Mouse (Mus musculus): ENCODE data around the gene Ovol1. TPM values are rescaled to one million over a fixed set of nuclear protein-coding genes. Genes with fewer than 3 reads are reported as not detected.

Ovol1 gene
- polyA plus RNA-seq (2012; rRNA removed), result 4.7 and 5.1 TPM in 2 replicates

DNA sequence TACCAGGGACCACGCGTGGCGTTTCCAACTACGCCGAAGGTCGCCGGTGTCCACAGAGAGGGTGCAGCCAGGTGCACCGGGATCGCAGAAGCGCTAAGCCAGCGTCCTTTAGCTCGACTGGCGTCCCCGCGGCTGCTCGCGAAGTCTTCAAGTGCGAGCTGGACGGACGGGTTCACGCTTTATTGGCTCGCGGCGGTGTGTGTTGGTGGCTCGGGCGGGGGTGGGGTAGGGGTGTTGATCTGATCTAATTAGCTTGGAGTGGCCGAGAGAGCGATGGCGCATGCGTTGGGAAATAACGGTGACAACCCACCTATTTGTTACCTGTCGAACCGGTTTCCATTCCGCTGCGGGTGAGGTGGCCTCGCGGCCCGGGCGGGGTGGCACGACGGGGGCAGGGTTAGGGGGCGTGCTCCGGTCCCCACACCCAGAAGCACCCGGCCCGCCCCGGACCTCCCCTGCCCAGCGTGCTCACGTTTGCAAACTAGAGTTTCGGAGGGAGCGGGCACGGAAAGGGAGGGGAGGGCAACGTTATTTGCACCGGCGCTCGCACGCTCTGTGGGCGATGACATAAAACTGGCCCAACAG lies at the start of gene Ovol1:
Gene Ovol1 (minus strand): TSS at position 190 of the 585 bp plus-strand sequence.
- peak; percentile 75 for DNase-seq (ENCODE audit: low spot score)

DNA sequence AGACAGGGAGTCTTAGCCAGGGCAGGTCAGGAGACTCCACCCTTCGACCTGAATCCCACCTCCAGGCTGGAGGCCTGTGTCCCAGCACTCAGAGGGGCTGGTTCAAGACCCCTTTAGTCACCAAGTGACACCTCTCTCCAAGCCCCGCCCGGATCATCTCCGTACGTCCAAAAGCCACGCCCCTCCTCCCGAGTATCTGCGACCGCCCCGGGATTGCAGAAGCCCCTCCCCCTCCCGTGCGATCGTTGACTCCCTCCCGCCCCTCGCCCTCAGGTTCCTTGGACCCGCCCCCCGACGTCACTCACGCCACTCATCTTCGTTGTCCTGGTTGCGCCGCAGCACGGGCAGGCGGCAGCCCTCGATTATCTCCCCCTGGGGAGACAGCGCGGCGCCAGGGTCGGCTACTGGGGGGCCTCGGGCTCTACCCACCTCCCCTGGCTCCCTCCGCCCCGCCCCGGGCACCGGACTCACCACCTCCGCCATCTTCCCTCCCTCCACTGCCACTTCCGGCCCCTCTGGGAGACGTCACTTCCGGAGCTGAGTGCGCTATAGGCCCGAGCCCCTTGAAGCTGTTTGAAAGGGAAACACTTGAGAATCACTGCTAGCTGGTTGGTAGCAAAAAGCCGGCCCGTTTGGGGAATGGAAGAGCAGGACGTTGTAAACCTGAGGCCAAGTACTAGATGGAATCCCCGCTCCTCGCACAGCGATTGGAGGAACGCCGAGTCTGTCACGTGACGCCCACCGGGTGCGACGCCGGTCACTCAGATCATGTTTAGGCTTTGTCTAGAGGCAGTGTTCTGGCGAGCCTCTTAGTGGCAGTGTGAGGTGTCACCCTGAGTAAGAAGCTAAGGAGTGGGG lies 49.3 kb upstream of the Ovol1 start, which contains the start of gene Kat5:
Gene Kat5 (minus strand): TSS at position 691 of the 858 bp plus-strand sequence.
- peak; percentile 96 for DNase-seq (ENCODE audit: low spot score)

DNA sequence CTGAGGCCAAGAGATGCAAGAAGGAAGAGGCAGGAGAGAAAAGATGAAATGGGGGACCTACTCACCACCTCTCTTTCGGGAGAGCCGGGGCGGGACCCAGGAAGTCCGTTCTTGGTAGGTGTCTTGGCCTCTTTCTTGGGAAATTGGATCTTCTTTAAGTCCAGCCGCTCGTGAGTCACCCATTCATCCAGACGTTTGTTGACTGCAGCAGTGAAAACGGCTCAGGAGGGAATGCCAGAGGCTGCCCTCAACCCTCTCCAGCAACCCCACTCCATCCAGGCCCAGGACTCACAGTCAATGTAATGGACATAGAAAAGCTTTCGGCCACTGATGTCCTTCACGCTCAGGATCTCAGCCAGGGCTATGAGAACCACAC lies 48.7 kb upstream of the Ovol1 start:
- DNase-seq (ENCODE audit: low spot score), result no peak

DNA sequence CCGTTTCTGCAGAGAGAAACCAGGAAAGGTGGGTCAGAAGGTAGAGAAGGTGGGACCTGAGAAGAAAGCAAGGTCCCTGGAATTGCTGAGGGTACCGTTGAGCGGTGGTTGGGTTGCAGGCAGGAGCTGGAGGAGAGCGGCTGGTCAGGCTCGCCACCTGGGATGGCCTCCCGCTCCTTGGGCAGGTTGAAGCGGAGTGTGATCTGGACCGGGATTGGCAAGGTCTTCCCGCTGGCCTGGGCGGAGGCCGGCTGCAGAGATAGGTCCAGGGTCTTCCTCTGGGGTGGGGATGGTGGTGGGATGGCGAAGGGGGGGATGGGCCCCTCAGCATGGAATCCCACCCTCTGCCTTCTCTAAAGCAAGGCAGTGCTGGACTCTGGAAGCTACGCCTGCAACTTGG lies 48.3 kb upstream of the Ovol1 start:
- no peak for DNase-seq (ENCODE audit: low spot score)

DNA sequence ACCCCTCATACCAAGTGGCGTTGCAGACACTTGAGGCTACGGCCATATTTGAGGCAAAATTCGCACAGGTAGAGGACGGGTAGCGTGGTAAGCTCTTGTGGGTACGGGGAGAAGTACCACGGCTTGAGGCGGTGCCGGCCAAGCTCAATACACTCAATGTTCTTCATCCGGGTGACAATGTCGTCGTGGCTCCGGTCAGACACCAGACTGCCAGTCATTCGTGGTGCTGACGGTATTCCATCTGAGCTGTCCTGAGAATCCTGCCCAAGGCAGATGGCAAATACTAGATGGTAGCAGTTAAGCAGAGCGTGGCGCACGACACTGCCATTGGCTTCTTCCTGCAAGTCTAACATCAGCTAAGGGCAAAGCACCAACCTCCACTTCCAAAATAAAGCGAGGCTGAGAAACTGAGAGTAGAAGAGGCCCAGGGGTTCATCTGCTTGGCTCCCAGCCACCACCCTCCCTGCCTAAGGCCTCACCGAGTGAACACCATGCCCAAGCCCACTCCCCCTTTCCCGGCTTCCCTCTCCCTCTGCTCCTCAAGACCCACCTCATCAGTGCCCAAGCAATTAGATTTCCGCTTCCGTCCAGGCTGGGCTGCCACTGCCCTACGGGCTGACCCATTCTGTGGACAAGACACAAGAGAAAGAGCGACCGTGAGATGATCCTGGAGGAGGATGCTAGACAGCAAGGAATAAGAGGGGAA lies 47.4 kb upstream of the Ovol1 start:
- DNase-seq (ENCODE audit: low spot score), result no peak

DNA sequence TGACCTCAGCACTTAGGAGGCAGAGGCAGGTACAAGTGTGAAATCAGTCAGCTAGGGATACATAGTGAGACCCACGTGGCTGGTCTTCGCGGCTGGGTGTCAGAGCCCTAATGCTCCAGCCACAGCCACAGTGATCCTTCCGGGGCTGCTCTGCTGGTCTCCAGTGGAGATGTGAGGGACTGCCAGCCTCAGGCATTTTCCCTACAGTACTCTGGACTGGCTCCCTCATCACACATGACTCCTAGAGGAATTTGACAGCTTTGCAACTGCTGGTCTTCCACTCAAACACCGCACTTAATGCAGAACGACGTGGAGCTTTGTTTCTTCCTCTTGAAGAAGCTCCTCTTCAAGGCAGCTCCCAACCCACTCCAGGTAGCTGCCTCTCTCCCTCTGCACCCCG lies 45.8 kb upstream of the Ovol1 start:
- DNase-seq (ENCODE audit: low spot score), result no peak

DNA sequence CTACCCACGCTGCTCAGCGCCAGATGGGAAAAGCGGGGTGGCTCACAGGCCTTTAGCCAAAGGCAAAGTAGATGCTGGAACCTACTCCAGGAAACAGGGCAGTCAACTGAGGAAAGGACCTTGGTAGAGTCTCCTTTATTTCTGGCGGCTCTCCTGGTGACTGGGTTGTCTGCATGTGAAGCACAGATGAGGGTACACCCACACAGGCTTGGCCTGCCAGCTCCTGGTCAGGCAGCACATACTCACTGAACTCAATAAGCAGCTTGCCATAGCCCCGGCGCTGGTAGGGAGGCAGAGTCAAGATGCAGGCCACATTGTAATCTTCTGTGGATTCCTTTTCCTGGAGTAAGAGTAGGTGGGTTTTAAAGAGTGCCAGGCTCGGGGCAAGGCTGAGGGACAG lies 44.7 kb upstream of the Ovol1 start:
- DNase-seq (ENCODE audit: low spot score), result no peak

DNA sequence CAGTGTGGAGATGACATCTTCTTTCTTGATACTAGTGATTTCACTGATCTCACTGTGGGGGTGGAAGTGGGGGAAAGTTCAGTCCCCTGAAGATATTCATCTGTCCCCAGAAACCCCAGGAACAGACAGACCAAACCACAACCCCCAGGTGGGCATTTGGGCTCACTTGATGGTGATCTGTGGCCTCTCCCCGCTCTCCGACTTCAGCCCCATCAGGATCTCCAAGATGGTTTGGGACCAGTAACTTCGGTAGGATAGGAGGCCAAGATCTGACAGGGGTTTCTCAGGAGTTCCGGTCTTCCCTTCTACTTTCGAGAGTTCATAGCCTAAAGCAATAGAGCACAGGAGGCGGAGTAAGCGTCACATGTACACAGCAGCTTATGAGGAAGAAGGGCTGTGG lies 43.2 kb upstream of the Ovol1 start:
- DNase-seq (ENCODE audit: low spot score), result no peak

DNA sequence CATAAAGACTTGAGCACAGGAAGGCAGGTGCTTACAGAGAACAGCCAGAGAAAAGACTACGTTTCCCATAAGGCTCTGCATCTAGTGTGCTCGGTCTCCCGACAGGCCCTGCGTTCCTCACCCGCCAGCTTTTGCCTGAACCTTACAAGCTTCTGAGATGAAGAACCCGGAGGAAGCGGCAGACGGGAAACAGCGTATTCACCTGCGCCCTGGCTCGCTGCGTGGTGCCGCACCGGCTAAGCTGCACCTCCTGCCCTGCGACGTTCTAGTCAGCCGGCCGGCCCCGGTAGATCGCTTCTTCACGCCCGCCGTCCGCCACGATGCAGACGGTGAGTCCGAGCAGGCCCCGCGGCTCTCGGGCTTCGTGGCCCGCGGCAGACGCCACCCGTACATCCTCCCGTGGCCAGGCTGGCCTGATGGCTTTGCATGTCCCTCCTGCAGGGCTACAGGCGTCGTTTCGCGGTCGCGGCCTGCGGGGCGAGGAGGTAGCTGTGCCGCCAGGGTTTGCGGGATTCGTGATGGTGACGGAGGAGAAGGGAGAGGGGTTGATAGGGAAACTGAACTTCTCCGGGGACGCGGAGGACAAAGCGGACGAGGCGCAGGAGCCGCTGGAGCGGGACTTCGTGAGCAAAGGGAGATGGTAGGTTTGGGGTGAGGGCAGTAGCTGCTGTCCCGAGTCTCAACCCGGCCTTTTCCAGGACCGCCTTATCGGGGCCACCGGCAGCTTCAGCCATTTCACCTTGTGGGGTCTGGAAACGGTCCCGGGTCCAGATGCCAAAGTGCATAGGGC lies 41.5 kb upstream of the Ovol1 start, which contains the start of gene Rnaseh2c:
Gene Rnaseh2c (plus strand): TSS at position 122 of the 790 bp plus-strand sequence.
- peak; percentile 58 for DNase-seq (ENCODE audit: low spot score)

DNA sequence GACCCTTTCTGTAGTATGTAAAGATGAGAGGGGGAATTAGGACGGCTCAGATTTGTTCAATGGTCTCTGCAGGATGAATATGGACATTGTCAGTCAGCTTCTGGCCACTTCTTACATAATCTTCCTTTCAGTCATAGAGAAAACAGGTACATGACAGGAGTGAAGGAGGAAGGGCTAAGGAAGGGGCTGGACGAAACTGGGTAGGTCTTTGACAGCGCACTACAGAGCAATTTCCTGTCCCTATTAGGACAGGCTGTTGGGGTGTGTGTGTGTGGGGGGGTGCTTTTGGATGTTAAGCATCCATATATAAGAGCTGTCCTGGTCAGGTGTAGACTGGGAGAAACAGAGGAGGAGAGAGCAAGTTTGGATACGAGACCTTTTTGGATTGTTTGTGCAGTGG lies 38.8 kb upstream of the Ovol1 start:
- no peak for DNase-seq (ENCODE audit: low spot score)

DNA sequence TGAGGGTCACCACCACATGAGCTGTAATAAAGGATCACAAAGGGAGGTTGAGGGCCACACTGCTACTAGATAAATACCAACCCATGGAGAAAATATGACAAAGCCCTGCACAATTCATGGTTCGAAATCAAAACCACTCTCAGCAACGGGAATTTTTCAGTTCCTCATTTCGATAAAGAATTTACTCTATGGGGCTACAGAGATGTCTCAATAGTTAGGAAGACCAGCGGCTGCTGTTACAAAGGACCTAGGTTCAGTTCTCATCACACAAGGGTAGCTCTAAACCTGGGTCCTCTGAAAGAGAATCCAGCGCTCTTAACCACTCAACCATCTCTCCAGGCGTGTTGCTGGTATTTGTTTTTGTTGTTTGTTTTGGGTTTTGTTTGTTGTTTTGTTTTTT lies 31.4 kb upstream of the Ovol1 start:
- no peak for DNase-seq (ENCODE audit: low spot score)

DNA sequence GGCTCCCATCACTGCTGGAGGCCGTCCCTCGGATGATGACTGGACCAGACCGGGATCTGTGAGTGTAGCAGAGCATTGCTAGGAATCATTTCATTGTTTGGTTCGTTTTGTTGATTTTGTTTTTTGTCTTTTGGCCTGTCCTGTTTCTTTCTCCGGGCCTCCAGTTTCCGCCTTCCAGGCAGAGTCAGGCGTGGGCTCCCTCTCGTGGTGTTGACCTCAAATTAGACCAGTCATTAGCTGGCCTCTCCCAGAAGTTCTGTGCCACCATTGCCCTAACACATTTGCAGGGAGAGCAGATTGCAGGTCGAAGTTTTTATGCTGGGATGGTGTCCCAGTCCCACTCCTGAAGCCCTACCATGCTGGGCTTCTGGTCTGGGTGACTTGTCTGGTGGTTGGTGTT lies 28.7 kb upstream of the Ovol1 start:
- DNase-seq (ENCODE audit: low spot score), result no peak

DNA sequence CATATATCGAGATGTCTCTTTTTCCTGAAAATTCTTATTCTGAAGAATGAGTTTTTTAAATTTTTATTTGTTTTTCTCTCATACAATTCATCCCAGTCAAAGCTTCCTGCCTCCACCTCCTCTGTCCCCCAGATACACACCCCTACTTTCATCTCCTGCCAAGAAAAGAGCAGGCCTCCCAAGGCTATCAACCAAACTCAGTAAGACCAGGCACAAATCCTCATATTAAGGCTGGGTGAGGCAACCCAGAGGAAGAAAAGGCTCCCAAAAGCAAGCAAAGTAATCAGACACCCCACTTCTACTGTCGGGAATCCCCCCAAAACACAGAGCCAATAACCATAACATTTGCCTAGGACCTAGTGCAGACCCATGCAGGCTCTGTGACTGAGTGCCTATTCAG lies 21.5 kb upstream of the Ovol1 start:
- no peak for DNase-seq (ENCODE audit: low spot score)

DNA sequence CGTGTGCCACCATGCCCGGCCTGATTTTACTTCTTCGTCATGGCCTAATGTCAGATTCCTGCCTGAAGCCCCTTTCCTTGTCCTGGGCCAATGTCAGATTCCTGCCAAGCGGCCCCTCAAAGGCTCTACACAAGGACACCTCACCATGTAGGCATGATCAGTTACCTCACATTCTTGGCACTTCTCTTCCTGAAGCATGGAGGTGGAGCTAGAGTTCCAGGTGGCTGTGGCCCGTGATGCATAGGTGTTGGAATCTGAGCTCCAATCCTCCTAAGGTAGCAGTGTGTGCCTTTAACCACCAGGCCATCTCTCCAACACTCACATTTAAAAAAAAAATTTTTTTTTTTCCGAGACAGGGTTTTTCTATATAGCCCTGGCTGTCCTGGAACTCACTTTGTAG lies 20.3 kb upstream of the Ovol1 start:
- DNase-seq (ENCODE audit: low spot score), result no peak

DNA sequence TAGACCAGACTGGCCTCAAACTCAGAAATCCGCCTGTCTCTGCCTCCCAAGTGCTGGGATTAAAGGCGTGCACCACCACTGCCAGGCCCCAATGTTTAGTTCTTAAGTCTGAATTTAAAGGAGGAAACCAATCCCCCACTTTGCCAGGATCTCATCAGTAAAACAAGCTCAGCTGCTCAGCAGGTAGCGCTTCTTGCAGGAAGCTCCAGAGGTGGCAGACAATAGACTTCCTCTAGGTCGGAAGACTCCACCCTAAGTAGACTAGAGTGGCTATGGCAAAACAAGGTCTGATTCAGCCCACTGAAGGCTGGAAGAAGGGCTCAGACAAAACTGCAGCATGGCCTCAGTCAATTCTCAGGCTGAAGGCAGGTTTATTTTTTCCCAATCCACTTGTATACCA lies 19.5 kb upstream of the Ovol1 start:
- no peak for DNase-seq (ENCODE audit: low spot score)

DNA sequence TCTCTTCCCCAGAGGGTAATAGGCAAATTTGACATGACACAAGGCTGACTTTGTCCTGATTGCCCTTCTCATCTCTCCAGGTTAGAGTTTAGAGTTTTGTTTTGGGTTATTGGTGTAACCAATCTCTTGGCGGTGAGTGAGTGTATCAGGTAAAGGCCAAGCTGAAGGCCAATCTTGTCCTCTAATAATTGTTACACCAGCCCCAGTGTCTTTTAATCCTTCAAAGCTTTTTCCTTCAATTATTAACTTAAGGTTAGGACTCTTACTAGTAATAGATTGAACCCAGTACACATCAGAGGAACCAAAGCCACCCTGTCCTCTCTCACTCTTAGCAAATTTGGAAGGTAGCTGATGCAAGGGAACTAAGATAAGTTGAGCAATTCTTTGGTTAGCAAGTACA lies 14.9 kb upstream of the Ovol1 start:
- no peak for DNase-seq (ENCODE audit: low spot score)

DNA sequence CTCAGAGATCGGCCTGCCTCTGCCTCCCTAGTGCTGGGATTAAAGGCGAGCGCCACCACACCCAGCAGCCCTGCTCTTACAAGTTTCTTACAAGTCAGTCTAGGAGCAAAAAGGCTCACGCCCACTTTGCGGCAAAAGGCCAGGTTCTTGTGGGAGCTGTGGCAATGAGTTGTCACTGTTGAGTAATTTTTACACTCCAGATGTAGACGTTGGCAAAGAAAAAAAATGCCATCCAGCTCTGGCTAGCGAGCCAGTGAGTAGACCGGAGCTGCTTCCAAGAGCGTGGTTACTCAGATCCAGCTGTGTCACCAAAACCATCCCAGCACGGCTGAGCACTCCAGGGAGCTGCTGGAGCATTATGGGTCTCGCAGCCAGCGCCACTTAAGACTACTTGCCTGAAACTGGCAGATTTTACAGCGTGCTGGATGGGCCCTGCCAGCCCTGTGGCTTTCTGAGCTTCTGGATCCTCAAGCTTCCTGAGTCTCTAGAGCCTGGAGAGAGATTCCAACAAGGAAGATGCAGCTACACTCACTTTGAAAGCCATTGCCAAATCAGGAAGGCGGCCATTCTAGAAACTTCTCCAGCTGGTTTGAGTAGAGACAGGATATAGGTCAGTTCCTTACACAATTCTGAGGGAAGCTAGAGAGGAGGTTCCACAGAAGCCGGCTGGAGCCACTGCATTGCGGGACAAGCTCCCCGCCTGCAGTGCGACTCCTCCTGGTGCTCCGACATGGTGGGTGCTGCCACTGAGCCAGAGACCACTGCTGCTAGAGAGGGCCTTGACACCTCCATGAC lies 12.1 kb upstream of the Ovol1 start:
- DNase-seq (ENCODE audit: low spot score), result no peak

DNA sequence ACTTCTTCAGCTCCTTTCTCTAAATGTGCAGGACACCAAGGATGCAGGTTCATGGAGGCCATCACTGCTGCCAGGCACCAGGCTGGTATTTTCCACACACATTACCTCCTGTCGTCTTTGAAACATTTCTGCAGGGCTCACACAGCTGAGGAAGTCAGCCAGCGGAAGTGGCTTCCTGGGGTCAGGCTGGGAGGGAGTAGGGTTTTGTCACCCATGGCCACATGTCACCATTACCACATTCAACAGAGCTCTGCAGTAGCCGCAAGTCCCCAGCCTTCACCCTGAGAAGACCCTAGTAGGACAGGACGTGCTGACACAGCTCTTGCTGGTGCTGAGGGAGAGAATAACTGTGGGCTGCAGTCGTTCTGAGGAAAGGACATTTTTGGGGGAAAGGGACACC lies 11.4 kb upstream of the Ovol1 start:
- DNase-seq (ENCODE audit: low spot score), result no peak

DNA sequence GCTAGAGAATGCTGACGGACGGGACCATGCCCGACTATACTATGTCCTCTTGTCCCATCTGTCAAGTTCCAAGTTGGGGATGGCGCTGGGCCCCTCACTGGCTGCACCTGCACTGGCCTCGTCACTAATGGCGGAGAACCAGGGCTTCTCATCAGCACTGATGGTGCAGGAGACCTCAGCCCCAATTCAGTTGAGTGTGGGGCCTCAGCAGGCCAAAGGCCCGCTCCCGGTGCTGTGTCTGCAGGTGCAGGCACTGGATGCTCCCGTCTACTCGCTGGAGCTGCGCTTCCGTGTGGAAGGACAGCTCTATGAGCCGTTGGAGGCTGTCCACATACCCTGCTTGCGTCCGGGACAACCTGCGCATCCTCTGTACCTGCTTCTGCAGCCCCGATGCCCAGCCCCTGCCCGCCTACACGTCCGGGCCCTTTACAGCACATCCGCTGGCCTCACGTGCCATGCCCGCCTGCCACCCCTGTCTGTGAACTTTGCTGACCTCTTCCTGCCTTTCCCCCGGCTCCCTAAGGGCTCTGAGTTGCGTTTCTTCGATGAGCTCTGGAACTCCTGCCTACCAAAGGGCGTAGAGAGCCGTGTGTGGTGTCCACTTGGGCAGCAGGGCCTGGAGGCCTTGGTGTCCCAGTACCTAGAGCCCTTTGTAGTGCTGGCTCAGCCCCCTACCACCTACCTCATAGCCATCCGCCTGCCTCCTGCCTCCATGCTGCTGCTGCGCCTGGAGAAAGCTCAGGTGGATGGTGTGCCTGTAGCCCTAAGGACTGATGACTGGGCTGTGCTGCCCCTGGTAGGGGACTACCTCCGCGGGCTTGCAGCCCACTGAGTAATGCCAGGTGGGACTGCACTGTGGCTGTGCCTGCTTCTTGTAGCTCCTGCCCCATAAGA lies 10.2 kb upstream of the Ovol1 start:
- no peak for DNase-seq (ENCODE audit: low spot score)

DNA sequence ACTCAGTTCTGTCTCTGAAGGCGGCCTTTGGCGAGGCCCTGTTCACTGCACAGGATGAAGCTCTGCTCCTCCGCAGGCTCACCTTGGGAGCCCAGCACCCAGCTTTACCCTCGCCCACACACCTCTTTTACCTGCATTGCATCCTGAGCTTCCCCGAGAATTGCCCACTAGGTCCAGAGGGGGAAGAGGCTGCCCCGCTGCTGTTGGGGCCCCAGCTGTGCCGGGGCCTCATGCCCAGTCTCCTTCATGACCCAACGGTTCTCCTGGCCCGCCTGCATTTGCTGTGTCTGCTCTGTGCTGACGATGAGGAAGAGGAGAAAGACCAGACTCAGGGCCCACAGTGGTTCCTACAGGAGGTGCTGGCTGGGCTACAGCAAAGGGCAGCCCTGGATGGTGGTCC lies 9.1 kb upstream of the Ovol1 start:
- no peak for DNase-seq (ENCODE audit: low spot score)
